Comparison of ENCODE assay signal across 14 mouse cellular contexts in the genomic region with DNA sequence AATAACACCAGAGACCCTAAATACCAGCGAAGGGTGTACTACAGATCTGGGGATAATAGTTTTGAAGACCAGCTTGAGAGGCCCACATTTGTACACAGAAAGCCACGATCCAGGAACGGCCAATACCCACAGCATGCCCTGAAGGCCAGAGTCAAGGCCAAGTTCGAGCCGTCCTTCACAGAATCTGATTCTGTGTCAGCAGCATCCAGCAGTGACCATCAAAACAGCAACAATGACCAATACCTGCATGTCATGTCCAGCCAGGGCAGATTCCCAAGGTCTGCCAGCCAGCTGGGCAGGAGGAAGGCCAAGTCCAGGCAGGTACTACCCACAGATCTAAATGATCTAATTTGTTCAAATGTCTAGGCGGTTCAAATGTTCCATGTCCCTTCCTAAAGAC. TPM values are rescaled to one million over a fixed set of nuclear protein-coding genes. Genes with fewer than 3 reads are reported as not detected.
"Had no signal": no experiment of that assay in that cellular context is flagged by ENCODE, and none has a peak within 500 bp of the region (broad histone marks: within the 10 kb centered on the region; RNA-seq: fewer than 3 reads in every experiment).

No protein-coding gene starts in this region.

- DNase-seq: kidney, adult 8-10 months; kidney, postnatal 10 days; kidney, postnatal 36 days; layer of hippocampus, postnatal 36 days; liver, embryonic 13.5 days; lung, adult 2 months; lung, postnatal 14 days; lung, postnatal 4 days; right cerebral cortex, adult 18-20 months; right cerebral cortex, postnatal 14 days; right cerebral cortex, postnatal 4 days; thymus, adult 18-20 months; thymus, postnatal 36 days had no signal

RNA-seq across cellular contexts. Expression of a gene that starts 37.9 kb away (rescaled TPM):
- polyA plus RNA-seq: lung, embryonic 16.5 days had no signal
